8 mouse cellular contexts compared by ENCODE assay signal in the genomic region with DNA sequence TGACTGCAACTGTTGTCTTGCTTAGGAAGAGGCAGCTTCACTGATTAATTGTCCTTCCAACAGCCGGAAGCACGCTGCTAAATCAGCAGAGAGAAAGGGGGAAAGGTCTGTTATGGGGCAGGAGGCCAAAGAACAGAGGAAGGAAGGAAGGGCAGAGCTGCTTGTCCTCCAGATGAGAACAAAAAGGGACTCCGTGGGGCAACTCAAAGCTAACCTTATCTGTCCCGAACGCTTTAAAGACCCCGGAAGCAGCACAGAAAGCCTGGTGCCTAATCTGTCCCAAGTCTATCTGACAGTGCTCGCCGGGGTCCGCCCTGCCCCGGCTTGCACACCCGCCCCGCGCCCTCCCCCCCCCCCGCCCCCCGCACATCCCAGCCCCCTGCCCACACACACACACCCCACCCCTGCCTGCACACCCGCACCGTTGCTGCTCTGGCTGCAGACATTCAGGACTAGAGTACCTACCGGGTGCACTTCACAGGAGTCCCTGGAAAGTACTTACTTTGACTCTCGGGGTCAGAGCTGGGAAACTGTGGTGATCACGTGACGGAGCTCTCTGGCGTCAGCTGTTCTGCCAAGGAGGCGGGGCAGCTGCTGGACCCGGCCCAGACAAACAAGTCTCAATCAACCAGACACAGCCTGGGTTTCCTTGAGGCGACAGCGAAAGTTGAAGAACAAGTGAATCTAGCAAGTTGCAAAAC. TPM values are rescaled to one million over a fixed set of nuclear protein-coding genes. Genes with fewer than 3 reads are reported as not detected.
DNase-seq lines count a peak whose midpoint lies in the region; ATAC-seq and TF ChIP-seq lines count a peak whose summit lies in the region.

Tcn2 (minus strand) TSS at position 649 of the 701 bp plus-strand sequence.

- peak; percentile 36 to 45 for DNase-seq in cerebellum, adult 2 months
- DNase-seq in embryonic facial prominence, embryonic 11.5 days (ENCODE audit: low spot score), result peak; percentile 91
- DNase-seq in heart, adult 2 months, result peak; percentile 92
- DNase-seq in kidney, adult 8-10 months, result peak; percentile 97
- DNase-seq in spleen, adult 2 months (ENCODE audit: low read depth in 1 of 2, low spot score in 2 of 2), result peak; percentile 59 to 79

- H3K27me3 ChIP-seq in cerebellum, adult 2 months (ENCODE audit: control insufficient read depth, insufficient read depth, low read length), result no peaks in the 10 kb centered on the region
- no peaks in the 10 kb centered on the region for H3K27me3 ChIP-seq in embryonic facial prominence, embryonic 11.5 days (ENCODE audit: control insufficient read depth, insufficient read depth, low read length)
- H3K27me3 ChIP-seq in heart, adult 2 months (ENCODE audit: control insufficient read depth, insufficient read depth, low read length), result no peaks in the 10 kb centered on the region
- no peaks in the 10 kb centered on the region for H3K27me3 ChIP-seq in limb, embryonic 13.5 days
- H3K27me3 ChIP-seq in midbrain, embryonic 15.5 days (replicated peaks), result no peaks in the 10 kb centered on the region
- no peaks in the 10 kb centered on the region for H3K27me3 ChIP-seq in spleen, adult 2 months (ENCODE audit: control insufficient read depth, insufficient read depth, low read length)

- H3K27ac ChIP-seq in cerebellum, adult 2 months (ENCODE audit: insufficient read depth, low read length), result no peak within 1 kb of the TSS
- no peak within 1 kb of the TSS for H3K27ac ChIP-seq in embryonic facial prominence, embryonic 11.5 days (replicated peaks; ENCODE audit: low read depth, low read length)
- peak within 1 kb of the TSS; percentile 75 for H3K27ac ChIP-seq in heart, adult 2 months
- H3K27ac ChIP-seq in limb, embryonic 13.5 days, result no peak within 1 kb of the TSS
- H3K27ac ChIP-seq in midbrain, embryonic 15.5 days, result no peak within 1 kb of the TSS
- H3K27ac ChIP-seq in spleen, adult 2 months (ENCODE audit: insufficient read depth, low read length), result peak within 1 kb of the TSS; percentile 20; the same call in 1 of the 2 replicates

- no peaks in the 10 kb centered on the region for H3K36me3 ChIP-seq in embryonic facial prominence, embryonic 11.5 days (replicated peaks; ENCODE audit: control insufficient read depth, insufficient read depth, low read depth, low read length)
- H3K36me3 ChIP-seq in heart, adult 2 months (ENCODE audit: control insufficient read depth, insufficient read depth, low read length), result no peaks in the 10 kb centered on the region; the same call in 1 of the 2 replicates
- peaks cover 9% of the 10 kb centered on the region; the same call in 1 of the 2 replicates for H3K36me3 ChIP-seq in limb, embryonic 13.5 days
- no peaks in the 10 kb centered on the region for H3K36me3 ChIP-seq in midbrain, embryonic 15.5 days (replicated peaks)
- H3K36me3 ChIP-seq in spleen, adult 2 months (ENCODE audit: control insufficient read depth, insufficient read depth, low read length), result peaks cover 1% of the 10 kb centered on the region; the same call in 1 of the 2 replicates

- no peak for TF ChIP-seq CTCF in cerebellum, adult 2 months (IDR thresholded peaks at IDR 0.05; ENCODE audit: borderline replicate concordance, insufficient read depth, low read depth, low read length)
- no peak for TF ChIP-seq CTCF in heart, adult 2 months (IDR thresholded peaks at IDR 0.05)
- TF ChIP-seq CTCF in spleen, adult 2 months (IDR thresholded peaks at IDR 0.05; ENCODE audit: extremely low read depth, insufficient read depth, insufficient read length, insufficient replicate concordance), result no peak

- intact Hi-C loops in heart, adult 2 months (cut with DNase I), result loop anchor here (1.0 kb wide), 1 partner anchor 32 kb away; the partner anchor contains the start of gene Pes1

- H3K4me2 ChIP-seq in embryonic facial prominence, embryonic 11.5 days (ENCODE audit: low read depth, low read length), result peak within 1 kb of the TSS; percentile 52
- H3K4me2 ChIP-seq in limb, embryonic 13.5 days (replicated peaks), result peak within 1 kb of the TSS; percentile 77
- H3K4me2 ChIP-seq in midbrain, embryonic 15.5 days, result peak within 1 kb of the TSS; percentile 79

- H3K4me1 ChIP-seq in cerebellum, adult 2 months (ENCODE audit: control insufficient read depth, insufficient read depth, low read length), result no peaks in the 10 kb centered on the region
- no peaks in the 10 kb centered on the region for H3K4me1 ChIP-seq in embryonic facial prominence, embryonic 11.5 days (ENCODE audit: control insufficient read depth, insufficient read depth, low read length)
- peaks cover 4% of the 10 kb centered on the region for H3K4me1 ChIP-seq in heart, adult 2 months (ENCODE audit: control insufficient read depth, insufficient read depth, low read length)
- H3K4me1 ChIP-seq in limb, embryonic 13.5 days, result peaks cover 15% of the 10 kb centered on the region
- peaks cover 16% of the 10 kb centered on the region for H3K4me1 ChIP-seq in midbrain, embryonic 15.5 days
- no peaks in the 10 kb centered on the region for H3K4me1 ChIP-seq in spleen, adult 2 months (ENCODE audit: control insufficient read depth, insufficient read depth, insufficient read length)

- no peaks in the 10 kb centered on the region for H3K79me2 ChIP-seq in heart, adult 2 months (replicated peaks; ENCODE audit: control insufficient read depth, insufficient read depth, low read length)

- H3K9ac ChIP-seq in embryonic facial prominence, embryonic 11.5 days (replicated peaks; ENCODE audit: low read length), result peak within 1 kb of the TSS; percentile 47
- peak within 1 kb of the TSS; percentile 53 for H3K9ac ChIP-seq in heart, adult 2 months (ENCODE audit: low read depth, low read length)
- peak within 1 kb of the TSS; percentile 65 for H3K9ac ChIP-seq in limb, embryonic 13.5 days
- peak within 1 kb of the TSS; percentile 25; the same call in 1 of the 2 replicates for H3K9ac ChIP-seq in midbrain, embryonic 15.5 days

- ATAC-seq in cerebellum, adult (ENCODE audit: insufficient number of reproducible peaks, low FRiP score, low TSS enrichment), result no peak
- ATAC-seq in embryonic facial prominence, embryonic 11.5 days (replicated peaks; ENCODE audit: insufficient number of reproducible peaks, low FRiP score, low TSS enrichment, low read depth), result peak; percentile 72
- ATAC-seq in limb, embryonic 13.5 days (ENCODE audit: low FRiP score, low read depth), result peak; percentile 86
- ATAC-seq in midbrain, embryonic 15.5 days (replicated peaks), result peak; percentile 83

- TF ChIP-seq EP300 in heart, adult 2 months (IDR thresholded peaks at IDR 0.05; ENCODE audit: insufficient read depth, low read depth, low read length), result peak; percentile 65; the same call in 1 of the 2 replicates

- under 1% methylated on average over 26 of the region's 26 CpGs for WGBS in cerebellum, adult 2 months
- WGBS in embryonic facial prominence, embryonic 11.5 days, result under 1% methylated on average over 25 of the region's 26 CpGs
- under 1% methylated on average over 26 of the region's 26 CpGs for WGBS in heart, adult 2 months
- under 1% methylated on average over 24 of the region's 26 CpGs for WGBS in limb, embryonic 13.5 days
- under 1% methylated on average over 24 of the region's 26 CpGs for WGBS in midbrain, embryonic 15.5 days
- WGBS in spleen, adult 2 months, result under 1% methylated on average over 21 of the region's 26 CpGs

- TF ChIP-seq POLR2A in cerebellum, adult 2 months (IDR thresholded peaks at IDR 0.05; ENCODE audit: borderline replicate concordance, insufficient read depth, low read length), result no peak
- TF ChIP-seq POLR2A in heart, adult 2 months (IDR thresholded peaks at IDR 0.05; ENCODE audit: insufficient read depth, low read depth, low read length), result peak; percentile 65
- TF ChIP-seq POLR2A in spleen, adult 2 months (IDR thresholded peaks at IDR 0.05; ENCODE audit: low read depth, low read length), result no peak

- no peaks in the 10 kb centered on the region for H3K9me3 ChIP-seq in embryonic facial prominence, embryonic 11.5 days (replicated peaks; ENCODE audit: control insufficient read depth, low read length)
- H3K9me3 ChIP-seq in limb, embryonic 13.5 days, result no peaks in the 10 kb centered on the region
- no peaks in the 10 kb centered on the region for H3K9me3 ChIP-seq in midbrain, embryonic 15.5 days

- peak within 1 kb of the TSS; percentile 19 for H3K4me3 ChIP-seq in cerebellum, adult 2 months (replicated peaks; ENCODE audit: insufficient read depth, low read depth, low read length)
- H3K4me3 ChIP-seq in embryonic facial prominence, embryonic 11.5 days (ENCODE audit: low read depth, low read length), result peak within 1 kb of the TSS; percentile 53
- peak within 1 kb of the TSS; percentile 60 for H3K4me3 ChIP-seq in heart, adult 2 months
- H3K4me3 ChIP-seq in limb, embryonic 13.5 days, result peak within 1 kb of the TSS; percentile 54
- H3K4me3 ChIP-seq in midbrain, embryonic 15.5 days, result peak within 1 kb of the TSS; percentile 43
- peak within 1 kb of the TSS; percentile 72 for H3K4me3 ChIP-seq in spleen, adult 2 months (ENCODE audit: extremely low read depth, insufficient read depth, insufficient read length)

RNA-seq across cellular contexts. Expression of gene Tcn2, which starts in this region (rescaled TPM):
- 28.0 and 31.7 TPM in 2 replicates for polyA plus RNA-seq in cerebellum, adult 2 months (2012; rRNA removed)
- 31.0 and 33.8 TPM in 2 replicates for polyA plus RNA-seq in embryonic facial prominence, embryonic 11.5 days (2014; fragmentation: Nextera tagmentation; extraction: Ambion mirVana)
- total RNA-seq in heart, adult 2 months (2021), result 10 to 100 TPM; 41.3 to 42.9 TPM
- polyA plus RNA-seq in heart, adult 2 months (2012; rRNA removed), result 69.4 and 90.6 TPM in 2 replicates
- 44.1 and 46.0 TPM in 2 replicates for polyA plus RNA-seq in limb, embryonic 13.5 days (2015; fragmentation: Nextera tagmentation; extraction: Ambion mirVana)
- polyA plus RNA-seq in midbrain, embryonic 15.5 days (2015; fragmentation: Nextera tagmentation; extraction: Ambion mirVana), result 22.6 and 24.9 TPM in 2 replicates
- polyA plus RNA-seq in spleen, adult 2 months (2012; rRNA removed), result 62.0 and 66.0 TPM in 2 replicates

Comparison
In these comparisons a context has a peak if more than half of its experiments do, and no peak if none do; other contexts are left out.
1. DNase-seq: peak in every context shown above with its lines; median percentile 97 in kidney, adult 8-10 months; 92 in heart, adult 2 months; 91 in embryonic facial prominence, embryonic 11.5 days; 69 in spleen, adult 2 months; 40 in cerebellum, adult 2 months.
2. H3K27ac ChIP-seq: peak in heart, adult 2 months (single experiment) and spleen, adult 2 months (single experiment); none in cerebellum, adult 2 months (single experiment), embryonic facial prominence, embryonic 11.5 days (single experiment), limb, embryonic 13.5 days (single experiment) and midbrain, embryonic 15.5 days (single experiment).
3. H3K4me3 ChIP-seq: peak in every context shown above with its lines; median percentile 72 in spleen, adult 2 months; 60 in heart, adult 2 months; 54 in limb, embryonic 13.5 days; 53 in embryonic facial prominence, embryonic 11.5 days; 43 in midbrain, embryonic 15.5 days; 19 in cerebellum, adult 2 months.
4. Peak in every context shown above with its lines, with median percentiles within 50 percentile points of each other: H3K4me2 ChIP-seq and H3K9ac ChIP-seq.